Mouse (Mus musculus) liver, adult (tissue): Measurements from ENCODE around the gene Map3k6.

ENCODE experiments used
- GATA4 ChIP-seq: IDR thresholded peaks from 2 replicates; pipeline ENCODE4 v1.6.1; 2014; ENCODE audit warnings: mild to moderate bottlenecking, low read length; ENCODE audit not compliant: insufficient replicate concordance

Map3k6 gene

GRCm38 (mm10) chr4:133261641-133262374 is 21.2 kb downstream of the Map3k6 start:
- no peak for TF ChIP-seq GATA4

GRCm38 (mm10) chr4:133262375-133262765 is 21.8 kb downstream of the Map3k6 start:
- TF ChIP-seq GATA4, result no peak

- TF ChIP-seq GATA4, result no peak
Measured at GRCm38 (mm10) chr4:133262882-133263281, 22.3 kb downstream of the Map3k6 start, which contains the start of gene Sytl1. Sytl1 (minus strand) TSS chr4:133263113.

- no peak for TF ChIP-seq GATA4
Measured at GRCm38 (mm10) chr4:133263756-133264155, 23.1 kb downstream of the Map3k6 start.

GRCm38 (mm10) chr4:133264559-133264958 is 23.9 kb downstream of the Map3k6 start:
- TF ChIP-seq GATA4, result no peak

GRCm38 (mm10) chr4:133265297-133265696 is 24.7 kb downstream of the Map3k6 start:
- no peak for TF ChIP-seq GATA4

- no peak for TF ChIP-seq GATA4
Measured at GRCm38 (mm10) chr4:133265759-133266158, 25.1 kb downstream of the Map3k6 start.

GRCm38 (mm10) chr4:133266248-133266880 is 25.7 kb downstream of the Map3k6 start:
- TF ChIP-seq GATA4, result no peak

- TF ChIP-seq GATA4, result no peak
Measured at GRCm38 (mm10) chr4:133268931-133269330, 28.3 kb downstream of the Map3k6 start.

GRCm38 (mm10) chr4:133269596-133269995 is 29.0 kb downstream of the Map3k6 start:
- no peak for TF ChIP-seq GATA4

GRCm38 (mm10) chr4:133270929-133271328 is 30.3 kb downstream of the Map3k6 start:
- TF ChIP-seq GATA4, result no peak

- TF ChIP-seq GATA4, result peak; percentile 71; the same call in 1 of the 2 replicates
Measured at GRCm38 (mm10) chr4:133277104-133278026, 36.7 kb downstream of the Map3k6 start, which contains the start of gene Tmem222. Tmem222 (minus strand) TSS chr4:133277792.

- TF ChIP-seq GATA4, result no peak
Measured at GRCm38 (mm10) chr4:133278067-133278466, 37.4 kb downstream of the Map3k6 start.

GRCm38 (mm10) chr4:133278482-133278881 is 37.9 kb downstream of the Map3k6 start:
- no peak for TF ChIP-seq GATA4

- no peak for TF ChIP-seq GATA4
Measured at GRCm38 (mm10) chr4:133281513-133281912, 40.9 kb downstream of the Map3k6 start.
